Mouse (Mus musculus) brain, adult 2 months (tissue): ENCODE results near the gene Uap1.

Experiments
- DNase-seq: peaks from one replicate; pipeline ENCODE4 v3.0.0; 2011; ENCODE audit warnings: low read depth, low spot score

Gene Uap1

GRCm38 (mm10) chr1:170174814-170175332 is at the start of gene Uap1:
Gene Uap1 (minus strand): TSS chr1:170174957.
- DNase-seq, result peak; percentile 99

- no peak for DNase-seq
These were observed 48.5 kb upstream of the Uap1 start for GRCm38 (mm10) chr1:170223276-170223675.

- no peak for DNase-seq
These were observed 45.6 kb upstream of the Uap1 start for GRCm38 (mm10) chr1:170220351-170220750.

GRCm38 (mm10) chr1:170218091-170218884 is 43.5 kb upstream of the Uap1 start:
- DNase-seq, result peak; percentile 63

GRCm38 (mm10) chr1:170215590-170215989 is 40.8 kb upstream of the Uap1 start:
- DNase-seq, result no peak

- DNase-seq, result peak; percentile 96
These were observed 40.2 kb upstream of the Uap1 start, which contains the start of gene Uhmk1 for GRCm38 (mm10) chr1:170214757-170215522. Gene Uhmk1 (minus strand): TSS chr1:170215397.

- DNase-seq, result peak; percentile 12
These were observed 39.6 kb upstream of the Uap1 start for GRCm38 (mm10) chr1:170214383-170214756.

- DNase-seq, result no peak
These were observed 38.6 kb upstream of the Uap1 start for GRCm38 (mm10) chr1:170213181-170213879.

- no peak for DNase-seq
These were observed 31.6 kb upstream of the Uap1 start for GRCm38 (mm10) chr1:170206395-170206794.

GRCm38 (mm10) chr1:170200379-170200778 is 25.6 kb upstream of the Uap1 start:
- DNase-seq, result peak; percentile 61

- no peak for DNase-seq
These were observed 21.5 kb upstream of the Uap1 start for GRCm38 (mm10) chr1:170196211-170196610.

GRCm38 (mm10) chr1:170191925-170192324 is 17.2 kb upstream of the Uap1 start:
- DNase-seq, result no peak

GRCm38 (mm10) chr1:170190225-170190624 is 15.5 kb upstream of the Uap1 start:
- no peak for DNase-seq

- DNase-seq, result peak; percentile 82
These were observed 13.8 kb upstream of the Uap1 start for GRCm38 (mm10) chr1:170188601-170189000.

GRCm38 (mm10) chr1:170186531-170186930 is 11.8 kb upstream of the Uap1 start:
- peak; percentile 84 for DNase-seq

- DNase-seq, result no peak
These were observed 10.4 kb upstream of the Uap1 start for GRCm38 (mm10) chr1:170185137-170185536.

- DNase-seq, result no peak
These were observed 7.9 kb upstream of the Uap1 start for GRCm38 (mm10) chr1:170182706-170183105.

GRCm38 (mm10) chr1:170176661-170177239 is 2.0 kb upstream of the Uap1 start:
- no peak for DNase-seq

GRCm38 (mm10) chr1:170175848-170176247 is 1.1 kb upstream of the Uap1 start:
- no peak for DNase-seq

GRCm38 (mm10) chr1:170173991-170174813 is 555 bp downstream of the Uap1 start:
- DNase-seq, result peak; percentile 24

- DNase-seq, result no peak
These were observed 7.0 kb downstream of the Uap1 start for GRCm38 (mm10) chr1:170167781-170168180.
